Mouse (Mus musculus): ENCODE measurements at regions not wholly inside any gene's neighbourhood (a gene's known extent, or its start where the extent isn't known, plus 50 kb on each side); places are given as distances from the start of the nearest gene placed in this dataset.

GRCm38 (mm10) chr17:4504951-4505350 lies 489.2 kb upstream of the Arid1b start:
- TF ChIP-seq ZC3H11A (IDR thresholded peaks at IDR 0.05; ENCODE audit: borderline replicate concordance, low read depth, low read length): no peak
- no peak for TF ChIP-seq HCFC1 (IDR thresholded peaks at IDR 0.05; ENCODE audit: borderline replicate concordance, insufficient read depth, low read length)

GRCm38 (mm10) chr17:4509506-4509905 lies 484.6 kb upstream of the Arid1b start:
- in situ Hi-C loops (cut with MboI; ENCODE audit: low sequenced_read_pairs in 2 of 2, unreplicated experiment in 2 of 2): no loop called here
- no peak overlapping the region for H3K4me3 ChIP-seq (ENCODE audit: insufficient read depth in 1 of 2, low read depth in 1 of 2, low read length in 2 of 2, poor library complexity in 1 of 2, severe bottlenecking in 1 of 2)

More at GRCm38 (mm10) chr17:4504951-4505350, 489.2 kb upstream of the Arid1b start:
- no peaks in the 10 kb centered on the region for H3K9me3 ChIP-seq (ENCODE audit: control insufficient read depth, insufficient read depth, low read depth, low read length)
- DNase-seq (ENCODE audit: low read depth, low spot score): no peak
- in situ Hi-C loops (cut with MboI; ENCODE audit: low sequenced_read_pairs in 2 of 2, unreplicated experiment in 2 of 2): no loop called here
- peaks cover 0 to 2% of the 10 kb centered on the region in 2 experiments; a peak in 1 of 4 replicates for H3K4me1 ChIP-seq (ENCODE audit: control insufficient read depth in 2 of 2, insufficient read depth in 2 of 2, low read length in 2 of 2, poor library complexity in 1 of 2)
- no peak overlapping the region for H3K27ac ChIP-seq (ENCODE audit: insufficient read depth, low read depth, low read length, poor library complexity, severe bottlenecking)
- H3K4me3 ChIP-seq (ENCODE audit: insufficient read depth in 1 of 2, low read depth in 1 of 2, low read length in 2 of 2, poor library complexity in 1 of 2, severe bottlenecking in 1 of 2): no peak overlapping the region
- no peak overlapping the region for H3K9ac ChIP-seq (ENCODE audit: insufficient read depth, low read depth, low read length, poor library complexity, severe bottlenecking)
- no peaks in the 10 kb centered on the region for H3K36me3 ChIP-seq (ENCODE audit: control insufficient read depth, insufficient read depth, low read length, poor library complexity, severe bottlenecking)

GRCm38 (mm10) chr17:4516141-4516540 lies 478.0 kb upstream of the Arid1b start:
- Histone ChIP-seq H3K4me1 (ENCODE audit: control insufficient read depth in 2 of 2, insufficient read depth in 2 of 2, low read length in 2 of 2, poor library complexity in 1 of 2) (no peaks in the 10 kb centered on the region), H3K4me3 (ENCODE audit: insufficient read depth in 1 of 2, low read depth in 1 of 2, low read length in 2 of 2, poor library complexity in 1 of 2, severe bottlenecking in 1 of 2) (no peak overlapping the region), H3K9me3 (ENCODE audit: control insufficient read depth, insufficient read depth, low read depth, low read length) (no peaks in the 10 kb centered on the region), H3K36me3 (ENCODE audit: control insufficient read depth, insufficient read depth, low read length, poor library complexity, severe bottlenecking) (no peaks in the 10 kb centered on the region), H3K27ac (ENCODE audit: insufficient read depth, low read depth, low read length, poor library complexity, severe bottlenecking) (no peak overlapping the region), H3K9ac (ENCODE audit: insufficient read depth, low read depth, low read length, poor library complexity, severe bottlenecking) (no peak overlapping the region)
- no peak for TF ChIP-seq HCFC1 (IDR thresholded peaks at IDR 0.05; ENCODE audit: borderline replicate concordance, insufficient read depth, low read length)
- TF ChIP-seq ZC3H11A (IDR thresholded peaks at IDR 0.05; ENCODE audit: borderline replicate concordance, low read depth, low read length): no peak
- TF ChIP-seq MAFK (IDR thresholded peaks at IDR 0.05; ENCODE audit: insufficient read depth, low read depth, low read length): no peak
- no peak for TF ChIP-seq ZNF384 (IDR thresholded peaks at IDR 0.05; ENCODE audit: low read depth, low read length)
- in situ Hi-C loops (cut with MboI; ENCODE audit: low sequenced_read_pairs in 2 of 2, unreplicated experiment in 2 of 2): no loop called here
- DNase-seq (ENCODE audit: low read depth, low spot score): no peak

More at GRCm38 (mm10) chr17:4509506-4509905, 484.6 kb upstream of the Arid1b start:
- DNase-seq (ENCODE audit: low read depth, low spot score): no peak
- Histone ChIP-seq H3K9me3 (ENCODE audit: control insufficient read depth, insufficient read depth, low read depth, low read length) (no peaks in the 10 kb centered on the region), H3K36me3 (ENCODE audit: control insufficient read depth, insufficient read depth, low read length, poor library complexity, severe bottlenecking) (no peaks in the 10 kb centered on the region), H3K9ac (ENCODE audit: insufficient read depth, low read depth, low read length, poor library complexity, severe bottlenecking) (no peak overlapping the region), H3K4me1 (ENCODE audit: control insufficient read depth in 2 of 2, insufficient read depth in 2 of 2, low read length in 2 of 2, poor library complexity in 1 of 2) (no peaks in the 10 kb centered on the region), H3K27ac (ENCODE audit: insufficient read depth, low read depth, low read length, poor library complexity, severe bottlenecking) (no peak overlapping the region)
- TF ChIP-seq ZNF384 (IDR thresholded peaks at IDR 0.05; ENCODE audit: low read depth, low read length) (no peak), HCFC1 (IDR thresholded peaks at IDR 0.05; ENCODE audit: borderline replicate concordance, insufficient read depth, low read length) (no peak), CHD2 (IDR thresholded peaks at IDR 0.05; ENCODE audit: low read depth, low read length) (no peak), MAFK (IDR thresholded peaks at IDR 0.05; ENCODE audit: insufficient read depth, low read depth, low read length) (no peak), ZC3H11A (IDR thresholded peaks at IDR 0.05; ENCODE audit: borderline replicate concordance, low read depth, low read length) (no peak)

GRCm38 (mm10) chr17:4516846-4517245 lies 477.3 kb upstream of the Arid1b start:
- no peaks in the 10 kb centered on the region for H3K36me3 ChIP-seq (ENCODE audit: control insufficient read depth, insufficient read depth, low read length, poor library complexity, severe bottlenecking)
- H3K9ac ChIP-seq (ENCODE audit: insufficient read depth, low read depth, low read length, poor library complexity, severe bottlenecking): no peak overlapping the region
- TF ChIP-seq ZC3H11A (IDR thresholded peaks at IDR 0.05; ENCODE audit: borderline replicate concordance, low read depth, low read length) (no peak), MAFK (IDR thresholded peaks at IDR 0.05; ENCODE audit: insufficient read depth, low read depth, low read length) (no peak), HCFC1 (IDR thresholded peaks at IDR 0.05; ENCODE audit: borderline replicate concordance, insufficient read depth, low read length) (no peak), ZNF384 (IDR thresholded peaks at IDR 0.05; ENCODE audit: low read depth, low read length) (no peak), CHD2 (IDR thresholded peaks at IDR 0.05; ENCODE audit: low read depth, low read length) (no peak)
- DNase-seq (ENCODE audit: low read depth, low spot score): no peak
- no peak overlapping the region for H3K27ac ChIP-seq (ENCODE audit: insufficient read depth, low read depth, low read length, poor library complexity, severe bottlenecking)
- H3K4me3 ChIP-seq (ENCODE audit: insufficient read depth in 1 of 2, low read depth in 1 of 2, low read length in 2 of 2, poor library complexity in 1 of 2, severe bottlenecking in 1 of 2): no peak overlapping the region
- no peaks in the 10 kb centered on the region for H3K4me1 ChIP-seq (ENCODE audit: control insufficient read depth in 2 of 2, insufficient read depth in 2 of 2, low read length in 2 of 2, poor library complexity in 1 of 2)
- in situ Hi-C loops (cut with MboI; ENCODE audit: low sequenced_read_pairs in 2 of 2, unreplicated experiment in 2 of 2): no loop called here
- no peaks in the 10 kb centered on the region for H3K9me3 ChIP-seq (ENCODE audit: control insufficient read depth, insufficient read depth, low read depth, low read length)

- no peak for DNase-seq (ENCODE audit: low read depth, low spot score)
- Histone ChIP-seq H3K27ac (ENCODE audit: insufficient read depth, low read depth, low read length, poor library complexity, severe bottlenecking) (no peak overlapping the region), H3K9ac (ENCODE audit: insufficient read depth, low read depth, low read length, poor library complexity, severe bottlenecking) (no peak overlapping the region), H3K9me3 (ENCODE audit: control insufficient read depth, insufficient read depth, low read depth, low read length) (no peaks in the 10 kb centered on the region), H3K36me3 (ENCODE audit: control insufficient read depth, insufficient read depth, low read length, poor library complexity, severe bottlenecking) (no peaks in the 10 kb centered on the region), H3K4me1 (ENCODE audit: control insufficient read depth in 2 of 2, insufficient read depth in 2 of 2, low read length in 2 of 2, poor library complexity in 1 of 2) (no peaks in the 10 kb centered on the region), H3K4me3 (ENCODE audit: insufficient read depth in 1 of 2, low read depth in 1 of 2, low read length in 2 of 2, poor library complexity in 1 of 2, severe bottlenecking in 1 of 2) (no peak overlapping the region)
- TF ChIP-seq ZC3H11A (IDR thresholded peaks at IDR 0.05; ENCODE audit: borderline replicate concordance, low read depth, low read length): no peak
- in situ Hi-C loops (cut with MboI; ENCODE audit: low sequenced_read_pairs in 2 of 2, unreplicated experiment in 2 of 2): no loop called here
Observed at GRCm38 (mm10) chr17:4521031-4521430, 473.1 kb upstream of the Arid1b start.

Data from ES-E14 (cell line).